Mouse (Mus musculus) E14TG2a.4 (cell line): ENCODE data around the gene Casc3.

Source experiments
- CTCF ChIP-seq: conservative IDR thresholded peaks from 2 replicates; pipeline ENCODE4 v1.5.1; 2014; ENCODE audit warnings: low read length
- NANOG ChIP-seq: IDR thresholded peaks from 2 replicates; pipeline ENCODE4 v1.6.1; 2014; ENCODE audit warnings: borderline replicate concordance, low read length, mixed read lengths

- no peak for TF ChIP-seq CTCF
- no peak for TF ChIP-seq NANOG
Measured at GRCm38 (mm10) chr11:98775348-98776051, 29.2 kb upstream of the Casc3 start.
